Mouse (Mus musculus) kidney, embryonic 15.5 days (tissue): ENCODE measurements at regions not wholly inside any gene's neighbourhood (a gene's known extent, or its start where the extent isn't known, plus 50 kb on each side); places are given as distances from the start of the nearest gene placed in this dataset.

Experiments
- ATAC-seq: fragments of 200-750 bp; cut with Nextera tagmentation; replicated peaks from 2 replicates; pipeline ENCODE4 v1.8.0; 2017; ENCODE audit warnings: moderate TSS enrichment; ENCODE audit not compliant: low FRiP score
- H3K27ac ChIP-seq: fragments of 300-500 bp; sonication (generic); 2 replicates; pipeline ENCODE4 v1.5.1; 2015; ENCODE audit warnings: mild to moderate bottlenecking, inconsistent platforms
- H3K27me3 ChIP-seq: fragments of 300-500 bp; sonication (generic); 2 replicates; pipeline ENCODE4 v1.6.1; 2015; ENCODE audit warnings: inconsistent platforms
- H3K36me3 ChIP-seq: fragments of 300-500 bp; sonication (generic); 2 replicates; pipeline ENCODE4 v1.6.1; 2015; ENCODE audit warnings: inconsistent platforms
- H3K4me1 ChIP-seq: fragments of 300-500 bp; sonication (generic); 2 replicates; pipeline ENCODE4 v1.6.1; 2015; ENCODE audit warnings: inconsistent platforms
- H3K4me2 ChIP-seq: fragments of 300-500 bp; sonication (generic); 2 replicates; pipeline ENCODE4 v1.6.1; 2015; ENCODE audit warnings: moderate library complexity, mild to moderate bottlenecking, inconsistent platforms
- H3K4me3 ChIP-seq: fragments of 300-500 bp; sonication (generic); replicated peaks from 2 replicates; pipeline ENCODE4 v1.5.1; 2015; ENCODE audit warnings: mild to moderate bottlenecking, inconsistent platforms
- H3K9ac ChIP-seq: fragments of 300-500 bp; sonication (generic); 2 replicates; pipeline ENCODE4 v1.6.1; 2015; ENCODE audit warnings: mild to moderate bottlenecking, inconsistent platforms
- H3K9me3 ChIP-seq: fragments of 300-500 bp; sonication (generic); replicated peaks from 2 replicates; pipeline ENCODE4 v1.6.1; 2016; ENCODE audit warnings: inconsistent platforms
- WGBS: fragments of 180-500 bp; shearing (Covaris S2); methylation state at CpG from one replicate; pipeline ENCODE4 v1.1.7; 2015; ENCODE audit warnings: mixed read lengths; 5-methylcytosine and 5-hydroxymethylcytosine counted together

- Histone ChIP-seq H3K27ac (no peak overlapping the region), H3K4me2 (no peak overlapping the region), H3K27me3 (no peaks in the 10 kb centered on the region), H3K9ac (no peak overlapping the region), H3K9me3 (no peaks in the 10 kb centered on the region), H3K36me3 (no peaks in the 10 kb centered on the region), H3K4me3 (no peak overlapping the region), H3K4me1 (no peaks in the 10 kb centered on the region)
- no peak for ATAC-seq
- 81% methylated on average over 1 of the region's 1 CpGs for WGBS
These were observed 454.6 kb upstream of the Ptprd start for GRCm38 (mm10) chr4:78666326-78666725.

GRCm38 (mm10) chr4:78642773-78643172 is 431.0 kb upstream of the Ptprd start:
- Histone ChIP-seq H3K9ac (no peak overlapping the region), H3K4me2 (no peak overlapping the region), H3K4me3 (no peak overlapping the region), H3K36me3 (no peaks in the 10 kb centered on the region), H3K4me1 (no peaks in the 10 kb centered on the region), H3K27ac (no peak overlapping the region), H3K9me3 (no peaks in the 10 kb centered on the region), H3K27me3 (no peaks in the 10 kb centered on the region)
- 89% methylated on average over 1 of the region's 1 CpGs for WGBS
- no peak for ATAC-seq

GRCm38 (mm10) chr4:78606461-78606830 is 394.7 kb upstream of the Ptprd start:
- 15% methylated on average over 18 of the region's 18 CpGs for WGBS
- Histone ChIP-seq H3K27ac (no peak overlapping the region), H3K36me3 (no peaks in the 10 kb centered on the region), H3K27me3 (no peaks in the 10 kb centered on the region), H3K4me3 (peak overlapping the region; percentile 42), H3K9me3 (no peaks in the 10 kb centered on the region), H3K4me1 (no peaks in the 10 kb centered on the region), H3K4me2 (peak overlapping the region; percentile 61), H3K9ac (no peak overlapping the region)
- ATAC-seq: peak; percentile 86

DNA sequence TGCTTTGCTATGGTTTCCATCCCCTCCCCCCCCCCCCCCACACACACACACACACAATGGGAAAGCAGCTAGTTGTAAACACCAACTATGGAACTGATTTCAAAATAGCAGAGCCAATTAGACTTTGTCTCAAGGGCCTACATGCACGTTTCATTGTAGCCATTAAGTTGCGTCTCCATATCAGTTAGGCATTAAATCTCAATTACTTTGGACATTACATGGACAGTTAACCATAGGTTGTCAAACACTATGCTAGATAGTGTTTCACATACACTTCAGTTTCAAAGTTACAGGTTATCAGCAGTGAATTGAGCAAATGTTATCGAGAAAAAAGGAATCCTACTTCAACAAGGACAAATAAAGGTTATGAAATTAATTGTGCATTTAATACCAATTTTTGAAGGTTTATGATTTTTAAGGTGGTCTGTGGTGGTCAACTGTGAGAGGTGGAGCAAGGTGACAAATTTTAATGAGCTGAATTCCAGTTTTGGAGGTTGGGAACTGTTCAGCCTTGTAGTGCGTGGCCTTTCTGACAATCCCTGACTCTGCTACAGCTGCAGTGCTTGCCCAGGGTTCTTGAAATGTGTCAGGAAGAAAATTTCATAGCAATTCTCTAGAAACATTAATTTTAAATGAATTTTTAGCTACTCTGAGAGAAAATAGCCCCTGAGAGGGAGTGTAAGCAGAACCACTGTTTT is 394.2 kb upstream of the Ptprd start:
- Histone ChIP-seq H3K4me2 (peak overlapping the region; percentile 61), H3K9ac (no peak overlapping the region), H3K4me3 (peak overlapping the region; percentile 42), H3K36me3 (no peaks in the 10 kb centered on the region), H3K27ac (no peak overlapping the region), H3K27me3 (no peaks in the 10 kb centered on the region), H3K4me1 (no peaks in the 10 kb centered on the region), H3K9me3 (no peaks in the 10 kb centered on the region)
- 50% methylated on average over 4 of the region's 4 CpGs for WGBS
- peak; percentile 46 for ATAC-seq

- no peak overlapping the region for H3K9ac ChIP-seq
- H3K4me2 ChIP-seq: no peak overlapping the region
- H3K27ac ChIP-seq: no peak overlapping the region
- ATAC-seq: no peak
- H3K4me1 ChIP-seq: no peaks in the 10 kb centered on the region
- H3K4me3 ChIP-seq: no peak overlapping the region
- H3K27me3 ChIP-seq: no peaks in the 10 kb centered on the region
- H3K9me3 ChIP-seq: no peaks in the 10 kb centered on the region
- 96% methylated on average over 2 of the region's 2 CpGs for WGBS
- H3K36me3 ChIP-seq: no peaks in the 10 kb centered on the region
These were observed 369.8 kb upstream of the Ptprd start for GRCm38 (mm10) chr4:78581590-78581989.

GRCm38 (mm10) chr4:78565356-78565755 is 353.6 kb upstream of the Ptprd start:
- H3K4me3 ChIP-seq: no peak overlapping the region
- no peak overlapping the region for H3K9ac ChIP-seq
- ATAC-seq: no peak
- H3K9me3 ChIP-seq: no peaks in the 10 kb centered on the region
- no peak overlapping the region for H3K27ac ChIP-seq
- H3K4me2 ChIP-seq: no peak overlapping the region
- H3K36me3 ChIP-seq: no peaks in the 10 kb centered on the region
- whole genome bisulfite sequencing: 69% methylated on average over 2 of the region's 2 CpGs
- no peaks in the 10 kb centered on the region for H3K4me1 ChIP-seq
- no peaks in the 10 kb centered on the region for H3K27me3 ChIP-seq
